In genomic region chr11:70437426-70437825, GRCm38 (mm10) we compare ENCODE assay signal across 16 mouse cellular contexts. TPM values are rescaled to one million over a fixed set of nuclear protein-coding genes. Genes with fewer than 3 reads are reported as not detected.
A peak's percentile ranks its signal among the peaks of the same experiment; 100 is the strongest.
DNase-seq lines count a peak whose midpoint lies in the region; ATAC-seq lines count a peak whose summit lies in the region.
"Had no signal": no experiment of that assay in that cellular context is flagged by ENCODE, and none has a peak within 500 bp of the region (broad histone marks: within the 10 kb centered on the region; RNA-seq: fewer than 3 reads in every experiment).

No protein-coding gene starts in this region.

- DNase-seq in 416B (ENCODE audit: low read depth), result peak; percentile 73
- peak; percentile 46 for DNase-seq in CD4-positive helper T cell, adult 2 months (ENCODE audit: low read depth, low spot score)
- DNase-seq in induced T-regulatory cell, adult 2 months (ENCODE audit: low read depth), result peak; percentile 47
- no peak for DNase-seq in spleen, postnatal 4 days (ENCODE audit: low spot score in 2 of 2)
- DNase-seq in spleen, adult 18-20 months, result no peak
- DNase-seq: cerebellum, adult 8-10 months; cerebellum, postnatal 36 days; embryo, embryonic 11 days; gastrocnemius, postnatal 36 days; kidney, adult 2 months; liver, embryonic 13.5 days; lung, postnatal 36 days; right cerebral cortex, postnatal 14 days had no signal

- peak; percentile 31; the same call in 1 of the 2 replicates for ATAC-seq in neutrophil, adult 5-6 weeks (ENCODE audit: extremely low read depth, insufficient number of reproducible peaks, low FRiP score, poor library complexity, severe bottlenecking)
- no peak for ATAC-seq in inflammation-experienced regulatory T-cells, adult 6 months

RNA-seq across cellular contexts. Expression of gene Arrb2, which starts 5.0 kb away (rescaled TPM):
- 278 and 300 TPM in 2 replicates for total RNA-seq in neutrophil, adult 5-6 weeks (2017)
- 100 to 1,000 TPM in 2 of 3 experiments, 10 to 100 TPM in 1; 50.6 to 129 (median 119) TPM for polyA plus RNA-seq in inflammation-experienced regulatory T-cells, adult 6 months (2017; shearing (Covaris generic))

RNA-seq across cellular contexts. Expression of gene Med11, which starts 14.3 kb away (rescaled TPM):
- 43.7 and 46.3 TPM in 2 replicates for total RNA-seq in neutrophil, adult 5-6 weeks (2017)
- 10 to 100 TPM; 76.7 to 81.3 (median 80.3) TPM for polyA plus RNA-seq in inflammation-experienced regulatory T-cells, adult 6 months (2017; shearing (Covaris generic))

RNA-seq across cellular contexts. Expression of gene Zmynd15, which starts 21.8 kb away (rescaled TPM):
- total RNA-seq in neutrophil, adult 5-6 weeks (2017), result 0.37 and 0.58 TPM in 2 replicates
- not detected for polyA plus RNA-seq in inflammation-experienced regulatory T-cells, adult 6 months (2017; shearing (Covaris generic))
- polyA plus RNA-seq: erythroblast, embryonic 14.5 days had no signal

RNA-seq across cellular contexts. Expression of gene Cxcl16, which starts 22.4 kb away (rescaled TPM):
- 0.74 TPM in 1 of 2 replicates, not detected in the other for total RNA-seq in neutrophil, adult 5-6 weeks (2017)
- polyA plus RNA-seq in inflammation-experienced regulatory T-cells, adult 6 months (2017; shearing (Covaris generic)), result under 1 TPM; 0.62 to 0.85 (median 0.72) TPM
- polyA plus RNA-seq: erythroblast, embryonic 14.5 days had no signal

RNA-seq across cellular contexts. Expression of gene Pelp1, which starts 27.6 kb away (rescaled TPM):
- total RNA-seq in neutrophil, adult 5-6 weeks (2017), result 4.9 and 5.5 TPM in 2 replicates
- 1 to 10 TPM; 5.2 to 7.3 (median 6.5) TPM for polyA plus RNA-seq in inflammation-experienced regulatory T-cells, adult 6 months (2017; shearing (Covaris generic))

Comparison
In these comparisons a context has a peak if more than half of its experiments do, and no peak if none do; other contexts are left out.
1. DNase-seq: peak in 416B (single experiment), CD4-positive helper T cell, adult 2 months (single experiment) and induced T-regulatory cell, adult 2 months (single experiment); none in spleen, postnatal 4 days (0 of 2) and spleen, adult 18-20 months (0 of 2).